Mouse (Mus musculus): ENCODE results near the gene St6galnac6.

The St6galnac6 gene

DNA sequence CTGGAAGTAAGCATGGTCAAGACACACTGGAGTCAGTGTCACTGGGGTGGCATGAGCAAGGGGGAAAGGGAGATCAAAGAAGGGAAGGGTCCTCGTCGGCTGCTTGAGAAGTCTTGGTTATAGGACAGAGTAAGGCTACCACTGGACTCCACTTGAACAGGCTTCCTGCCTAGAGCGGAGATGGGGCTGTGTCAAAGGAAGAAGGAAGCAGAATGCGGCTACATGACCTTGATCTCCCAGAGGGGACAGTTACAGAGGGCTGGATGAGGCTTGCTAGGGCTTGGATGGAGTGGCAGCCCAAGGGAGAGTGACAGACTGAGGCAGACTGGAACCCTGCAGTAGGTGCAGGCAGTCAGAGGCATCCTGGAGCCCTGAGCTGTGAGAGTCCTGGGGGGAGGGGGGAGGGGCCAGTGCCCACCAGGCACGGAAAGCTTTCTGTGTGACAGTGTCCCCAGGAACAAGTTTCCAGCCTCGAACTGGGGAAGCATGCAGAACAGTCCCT is 41.1 kb downstream of the St6galnac6 start:
- DNase-seq (ENCODE audit: low read depth, low spot score), result no peak

DNA sequence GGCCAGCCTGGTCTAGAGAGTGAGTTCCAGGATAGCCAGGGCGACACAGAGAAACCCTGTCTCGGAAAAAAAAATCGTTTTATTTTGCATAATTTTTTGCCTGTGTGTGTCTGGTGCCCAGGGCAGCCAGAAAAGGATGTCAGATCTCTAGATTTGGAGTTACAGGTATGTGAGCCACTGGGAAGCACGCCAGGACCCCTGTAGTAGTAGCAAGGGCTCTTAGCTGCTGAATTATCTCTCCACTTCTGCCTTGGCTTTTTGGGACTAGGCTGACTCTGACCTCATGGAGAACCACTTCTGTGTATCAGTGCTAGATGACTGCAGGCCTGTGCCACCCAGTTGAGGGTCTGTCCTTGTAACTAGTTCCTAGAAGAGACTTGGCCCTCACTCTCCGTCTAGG is 42.3 kb downstream of the St6galnac6 start:
- DNase-seq (ENCODE audit: low read depth, low spot score), result no peak

DNA sequence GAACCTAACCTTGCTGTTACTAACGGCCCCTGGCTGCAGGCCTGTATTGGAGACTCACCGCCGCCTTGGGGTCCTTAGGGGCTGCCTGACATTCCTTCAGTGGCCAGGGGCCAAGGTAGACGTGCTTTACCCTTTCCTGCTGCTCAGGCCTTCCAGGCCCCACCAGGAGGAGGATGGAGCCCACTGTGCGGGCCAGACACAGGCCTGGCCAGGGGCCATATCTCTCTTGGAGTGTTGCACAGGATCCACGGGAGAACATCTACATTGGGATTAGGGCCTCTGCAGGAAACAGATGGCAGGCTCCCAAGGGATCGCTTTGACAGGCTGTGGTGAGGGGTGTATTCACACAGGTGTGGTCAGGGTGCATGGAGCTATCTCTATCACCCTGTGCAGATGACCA is 43.3 kb downstream of the St6galnac6 start:
- DNase-seq (ENCODE audit: low read depth, low spot score), result no peak

DNA sequence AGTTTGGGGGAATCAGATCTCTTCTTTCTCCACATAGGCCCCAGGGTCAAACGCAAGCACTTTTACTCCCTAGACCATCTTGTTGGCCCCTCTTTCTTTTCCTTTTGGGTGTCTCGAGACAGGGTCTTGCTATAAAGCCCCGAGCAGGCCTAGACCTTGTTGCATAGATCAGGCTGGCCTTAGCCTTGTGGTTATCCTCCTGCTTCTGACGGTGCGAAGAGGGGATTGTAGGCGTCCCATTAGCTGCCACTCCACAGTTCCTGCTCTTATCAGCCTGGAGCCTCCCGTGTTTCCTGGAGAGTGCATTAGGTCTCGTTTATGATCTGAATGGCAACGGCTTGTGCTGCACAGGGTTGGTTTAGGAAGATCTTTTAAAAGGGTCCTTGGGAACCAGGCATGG is 44.6 kb downstream of the St6galnac6 start:
- DNase-seq (ENCODE audit: low read depth, low spot score), result no peak

DNA sequence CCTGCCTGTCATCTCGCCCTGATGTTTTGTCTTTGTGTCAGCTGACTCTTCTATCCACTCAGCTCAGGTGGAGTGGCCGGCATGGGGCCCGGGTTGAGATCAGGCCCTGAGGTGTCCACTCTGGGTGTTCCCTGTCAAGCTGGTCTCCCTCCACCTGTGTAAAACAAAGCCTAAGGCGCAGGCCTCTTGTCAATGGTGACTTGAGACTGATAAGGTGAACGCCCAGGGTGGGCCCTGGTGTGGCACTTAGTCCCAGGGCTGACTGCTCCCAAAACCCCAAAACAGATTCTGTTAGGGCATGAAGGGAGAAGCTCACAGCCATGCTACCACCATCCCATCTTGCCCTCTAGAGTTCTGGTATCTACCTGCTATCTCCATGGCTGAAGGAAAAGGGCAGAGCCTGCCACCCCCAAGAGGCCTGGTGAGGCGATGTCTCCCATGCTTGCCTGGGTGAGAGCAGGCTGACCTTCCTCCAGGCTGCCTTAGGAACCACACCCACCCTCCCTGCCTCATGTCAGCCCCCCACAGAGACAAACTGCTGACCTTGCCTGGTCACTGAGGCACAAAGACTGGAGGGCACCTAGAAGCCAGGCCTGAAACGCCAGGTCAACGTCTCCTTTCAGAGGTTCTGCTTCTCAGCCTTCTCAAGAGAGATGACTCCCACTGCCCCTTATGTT is 45.4 kb downstream of the St6galnac6 start:
- DNase-seq (ENCODE audit: low read depth, low spot score), result no peak

DNA sequence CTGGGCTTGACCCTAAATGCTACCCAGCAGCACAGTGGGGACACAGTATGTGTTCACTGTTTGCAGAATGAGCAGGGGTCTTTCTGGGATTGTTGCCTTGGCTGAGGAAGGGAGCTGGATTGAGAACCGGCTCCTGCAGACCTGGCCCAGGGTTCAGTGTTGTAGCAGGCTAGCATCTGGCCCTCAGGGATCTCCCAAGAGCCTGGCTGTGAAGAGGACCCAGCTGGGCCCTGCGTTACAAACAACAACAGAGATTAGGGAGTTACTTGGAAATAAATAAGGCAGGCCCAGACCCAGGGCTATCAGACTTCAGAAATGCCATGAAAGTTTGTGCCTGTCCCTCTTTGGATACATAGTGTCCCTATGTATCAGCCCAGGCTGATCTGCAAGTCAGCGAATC is 46.1 kb downstream of the St6galnac6 start:
- no peak for DNase-seq (ENCODE audit: low read depth, low spot score)

DNA sequence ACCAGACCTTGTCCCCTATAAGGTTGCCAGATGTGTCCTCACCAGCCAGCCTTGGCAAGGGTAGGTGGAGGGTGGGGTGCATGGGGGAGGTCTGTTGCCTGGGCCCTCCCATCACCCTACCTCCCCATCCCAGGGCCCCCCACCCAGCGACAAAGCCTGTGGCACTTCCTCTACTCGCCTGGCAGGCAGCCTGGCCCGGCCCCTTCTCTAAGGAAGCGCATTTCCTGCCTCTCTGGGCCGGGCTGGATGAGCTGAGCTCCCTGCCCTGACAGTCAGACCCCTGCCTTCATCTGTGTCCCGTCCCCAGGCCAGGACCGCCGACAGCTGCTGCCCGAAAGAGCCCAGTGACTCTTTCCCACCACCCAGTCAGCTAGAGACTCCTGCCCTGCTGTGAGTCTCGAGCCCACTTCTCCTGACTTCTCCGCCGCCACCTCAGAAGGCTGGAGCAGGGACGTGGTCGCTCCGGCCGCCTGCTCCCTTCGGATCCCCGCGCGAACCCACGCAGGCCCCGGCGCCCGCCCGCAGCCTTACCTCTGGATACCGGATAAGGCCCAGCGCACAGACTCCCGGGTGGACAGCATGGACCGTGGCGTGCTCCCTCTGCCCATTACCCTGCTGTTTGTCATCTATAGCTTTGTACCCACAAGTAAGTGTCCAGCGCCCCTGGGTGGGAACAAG is 47.0 kb downstream of the St6galnac6 start, which contains the start of gene Eng:
Gene Eng, plus strand, starts transcription at position 217 of the 678 bp plus-strand sequence.
- DNase-seq (ENCODE audit: low read depth, low spot score), result no peak

DNA sequence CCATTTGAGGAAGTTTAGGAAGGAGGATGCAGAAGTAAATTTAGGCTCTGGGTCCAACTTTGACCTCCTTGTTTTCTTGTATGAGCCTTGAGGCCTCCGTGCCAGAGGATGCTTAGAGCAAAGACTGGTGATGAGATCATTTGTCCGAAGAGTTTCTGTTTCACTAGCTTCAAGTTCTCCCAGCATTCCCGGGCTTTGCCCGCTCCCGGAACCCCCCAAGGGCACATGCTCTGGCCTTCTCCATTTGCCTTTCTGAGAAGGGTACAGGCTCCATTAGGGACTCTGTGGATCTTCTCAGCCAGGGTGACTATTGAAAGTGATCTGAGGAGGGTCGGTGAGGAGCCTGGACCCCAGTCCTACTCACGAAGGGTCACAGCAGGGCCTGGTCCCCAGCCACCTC is 47.9 kb downstream of the St6galnac6 start:
- no peak for DNase-seq (ENCODE audit: low read depth, low spot score)

DNA sequence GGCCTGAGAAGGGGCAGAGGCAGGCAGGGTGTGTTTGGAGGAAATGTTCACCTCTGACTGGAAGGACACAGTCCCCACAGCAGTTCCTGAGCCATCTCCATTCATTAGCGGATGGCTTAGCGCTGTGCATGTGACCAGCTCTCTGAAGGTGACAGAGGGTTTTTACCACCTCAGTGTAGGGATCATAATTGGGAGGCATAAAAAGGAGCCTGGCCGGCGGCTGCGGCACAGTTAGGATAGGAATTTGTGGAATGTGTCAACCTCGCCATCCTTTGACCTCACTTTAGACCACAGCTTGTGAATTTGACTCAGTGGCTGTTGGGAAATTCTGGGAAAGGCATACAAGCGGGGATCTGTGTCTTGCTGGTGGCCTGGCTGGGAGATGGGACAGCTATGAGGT is 54.3 kb downstream of the St6galnac6 start:
- no peak for DNase-seq (ENCODE audit: low read depth, low spot score)

DNA sequence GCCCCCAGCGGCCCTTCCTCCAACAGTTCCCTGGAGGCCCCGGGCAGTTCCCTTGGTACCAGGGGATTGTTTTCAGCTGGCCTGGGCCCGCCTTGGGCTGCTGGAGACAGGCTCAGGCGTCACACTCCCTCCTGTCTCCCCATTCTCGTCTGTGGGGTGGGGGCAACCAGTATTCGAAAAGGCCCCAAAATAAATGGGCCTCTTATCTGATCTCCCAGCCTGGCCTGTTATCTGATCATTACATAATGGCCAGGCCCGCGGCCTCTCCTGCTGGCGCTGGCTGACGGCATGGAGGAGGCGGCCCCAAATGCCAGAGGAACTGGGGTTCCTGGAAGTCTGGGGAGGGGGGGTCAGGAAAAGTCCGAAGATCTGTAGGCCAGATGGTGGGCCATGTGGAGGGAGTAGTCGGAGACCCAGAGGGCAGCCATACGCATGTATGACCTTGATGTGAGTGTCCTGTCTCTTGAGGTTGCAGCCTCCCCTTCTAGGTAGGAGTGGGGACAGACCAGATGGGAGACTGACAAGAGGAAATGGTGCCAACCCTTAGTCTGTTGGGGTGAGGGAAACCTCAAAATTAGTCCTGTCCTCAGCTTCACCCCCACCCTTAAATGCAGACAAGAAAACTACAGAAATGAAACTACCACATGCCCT is 55.4 kb downstream of the St6galnac6 start:
- DNase-seq (ENCODE audit: low read depth, low spot score), result no peak

DNA sequence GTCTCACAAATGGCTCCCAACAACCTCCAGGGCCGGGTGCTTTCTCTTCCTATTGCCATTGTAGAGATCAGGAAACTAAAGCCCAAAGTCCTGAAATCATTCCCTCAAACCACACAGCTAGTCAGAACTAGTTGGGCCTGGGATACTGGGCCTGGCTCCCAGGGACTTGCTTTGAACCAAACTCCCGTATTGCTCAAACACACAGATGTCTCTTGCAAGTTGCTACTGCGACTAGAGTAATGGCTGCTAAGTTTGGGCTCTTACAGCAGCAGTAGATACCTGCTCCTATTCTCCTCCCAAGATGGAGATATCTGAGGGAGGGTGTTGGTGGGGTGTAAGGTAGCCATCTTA is 55.9 kb downstream of the St6galnac6 start:
- DNase-seq (ENCODE audit: low read depth, low spot score), result no peak

DNA sequence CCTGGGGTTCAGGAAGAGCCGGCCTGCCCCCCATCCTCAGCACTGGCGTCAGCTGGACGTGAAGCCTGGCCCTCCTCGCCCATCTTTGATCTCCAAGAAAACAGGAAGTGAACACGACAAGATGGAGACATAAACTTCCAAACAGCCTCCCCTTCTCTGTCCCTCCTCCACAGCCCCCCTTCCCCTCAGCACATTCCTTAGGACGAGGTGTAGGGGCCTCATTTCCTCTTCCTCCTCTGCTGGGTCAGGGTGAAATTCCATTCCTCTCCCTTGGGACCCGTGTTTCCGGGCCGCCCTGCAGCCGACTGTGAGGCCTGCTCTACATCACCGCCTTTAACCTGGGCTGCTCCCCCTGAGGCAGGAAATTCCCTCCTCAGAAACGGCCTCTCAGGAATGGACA is 56.3 kb downstream of the St6galnac6 start:
- no peak for DNase-seq (ENCODE audit: low read depth, low spot score)

DNA sequence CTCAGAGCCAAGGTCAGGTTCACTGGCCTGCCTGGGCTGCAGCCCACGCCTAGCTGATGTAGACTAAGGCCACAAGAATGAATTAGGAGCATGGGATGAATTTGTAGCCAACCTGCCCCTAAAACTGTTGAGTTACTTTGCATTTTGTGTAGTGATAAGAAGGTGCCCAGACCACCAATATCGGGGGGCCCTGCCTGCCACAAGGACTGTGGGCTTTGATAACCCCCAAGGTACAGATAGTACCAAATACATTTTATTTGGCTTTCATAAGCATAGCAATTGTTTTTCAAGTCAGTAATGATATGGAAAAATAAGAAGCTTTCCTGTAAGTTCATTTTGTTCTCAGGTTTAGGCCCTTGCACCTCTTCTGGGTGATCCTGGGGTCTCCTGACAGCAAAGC is 59.4 kb downstream of the St6galnac6 start:
- DNase-seq (ENCODE audit: low read depth, low spot score), result no peak

DNA sequence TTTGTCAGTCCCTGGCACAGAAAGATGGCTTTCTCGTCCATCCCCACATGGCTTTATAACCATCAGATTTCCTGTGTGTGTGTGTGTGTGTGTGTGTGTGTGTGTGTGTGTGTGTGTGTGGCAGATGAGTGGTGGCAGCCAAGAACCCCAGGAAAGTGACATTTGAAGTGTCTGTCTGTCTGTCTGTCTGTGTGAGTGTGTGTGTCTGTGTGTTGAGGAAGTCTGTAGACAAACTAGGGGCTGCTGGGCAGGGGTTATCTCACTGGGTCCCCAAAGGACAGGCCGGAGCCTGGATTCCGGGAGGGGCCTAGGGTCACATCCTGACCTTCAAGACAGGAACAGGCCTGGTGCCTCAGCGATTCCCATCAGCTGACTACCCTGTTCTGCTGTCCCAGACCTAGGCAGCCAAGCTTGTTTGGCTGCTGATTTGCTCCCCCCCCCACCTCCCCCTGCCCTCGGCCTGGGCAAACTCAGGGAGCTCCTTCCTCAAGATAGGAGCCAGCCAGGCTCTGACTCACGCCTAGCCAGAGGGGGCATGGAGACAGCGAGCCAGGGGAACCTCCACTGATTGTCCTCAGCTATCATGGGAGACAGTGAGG is 62.1 kb downstream of the St6galnac6 start:
- DNase-seq (ENCODE audit: low read depth, low spot score), result no peak

DNA sequence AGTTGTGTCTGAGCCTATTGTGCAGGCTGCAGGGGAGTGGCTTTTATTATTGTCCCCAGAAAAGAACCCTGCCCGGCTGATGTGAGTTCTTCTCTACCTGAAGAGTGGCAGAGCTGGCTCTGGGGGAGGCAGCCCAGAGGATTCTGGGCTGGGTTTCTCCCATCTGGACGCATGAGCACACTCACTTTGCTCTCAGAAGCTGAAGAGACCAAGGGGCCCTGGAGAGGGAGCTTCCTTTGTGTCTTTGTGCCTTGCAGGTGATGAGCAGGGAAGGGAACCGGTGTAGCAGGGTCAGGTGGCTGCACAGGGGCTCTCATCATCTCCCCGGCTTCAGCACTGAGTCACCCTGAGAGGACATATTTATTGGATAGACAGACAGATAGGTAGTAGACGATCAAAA is 62.8 kb downstream of the St6galnac6 start:
- DNase-seq (ENCODE audit: low read depth, low spot score), result no peak

DNA sequence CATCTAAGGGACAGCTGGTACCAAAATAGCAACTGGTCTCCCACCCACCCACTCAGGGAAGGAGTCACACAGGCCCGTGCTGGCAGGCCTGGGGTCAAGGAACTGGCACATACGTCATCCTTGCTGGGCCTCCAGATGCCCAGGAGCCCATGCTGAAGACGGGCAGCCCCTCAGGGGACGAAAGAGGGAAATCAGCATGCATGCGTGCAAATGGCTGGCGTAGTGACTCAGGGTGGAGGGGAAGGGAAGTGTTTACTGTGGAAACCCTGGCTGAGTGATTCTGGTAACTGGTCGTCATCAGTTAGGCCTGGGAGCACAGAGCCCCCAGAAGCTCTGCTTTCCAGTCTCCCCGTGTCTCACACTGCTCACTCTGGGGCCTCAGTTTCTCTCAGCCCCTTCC is 65.8 kb downstream of the St6galnac6 start:
- DNase-seq (ENCODE audit: low read depth, low spot score), result no peak

DNA sequence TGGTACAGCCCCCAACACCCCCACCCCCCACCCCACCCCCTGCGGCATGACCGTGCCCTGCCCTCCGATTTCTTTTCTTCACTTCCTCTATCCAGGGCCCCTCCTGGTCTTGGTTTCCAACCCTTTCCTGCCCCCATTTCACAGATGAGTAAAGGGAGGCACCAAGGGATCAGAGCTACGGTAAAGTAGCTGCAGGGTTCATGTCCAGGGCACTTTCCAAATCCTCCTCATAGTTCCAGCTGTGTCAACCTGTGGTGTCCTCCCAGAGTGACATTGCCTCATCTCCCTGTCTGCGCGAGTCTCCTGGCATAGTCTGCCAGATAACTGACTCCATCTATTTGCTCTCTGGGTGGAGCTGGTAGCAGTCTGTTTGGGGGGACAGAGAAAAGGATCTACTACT is 66.3 kb downstream of the St6galnac6 start:
- no peak for DNase-seq (ENCODE audit: low read depth, low spot score)

DNA sequence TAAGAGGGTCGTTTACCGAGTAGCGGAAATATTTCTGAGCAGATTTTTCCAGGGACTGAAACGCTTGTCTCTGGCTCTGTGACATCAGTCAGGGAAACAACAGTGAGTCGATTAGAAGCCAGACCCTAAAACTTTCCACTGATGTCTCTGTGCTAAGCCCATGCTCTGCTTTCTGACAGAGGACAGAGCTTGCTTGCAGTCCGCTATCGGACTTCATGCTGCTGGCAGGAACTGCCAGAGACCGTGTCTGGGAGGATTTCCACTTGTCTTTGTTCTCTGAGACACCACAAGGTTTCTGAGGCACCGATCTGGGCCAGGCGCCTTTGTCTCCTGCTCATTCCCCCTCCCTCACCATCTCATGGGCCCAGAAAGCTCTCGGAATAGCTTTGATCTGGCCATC is 68.3 kb downstream of the St6galnac6 start:
- DNase-seq (ENCODE audit: low read depth, low spot score), result no peak

DNA sequence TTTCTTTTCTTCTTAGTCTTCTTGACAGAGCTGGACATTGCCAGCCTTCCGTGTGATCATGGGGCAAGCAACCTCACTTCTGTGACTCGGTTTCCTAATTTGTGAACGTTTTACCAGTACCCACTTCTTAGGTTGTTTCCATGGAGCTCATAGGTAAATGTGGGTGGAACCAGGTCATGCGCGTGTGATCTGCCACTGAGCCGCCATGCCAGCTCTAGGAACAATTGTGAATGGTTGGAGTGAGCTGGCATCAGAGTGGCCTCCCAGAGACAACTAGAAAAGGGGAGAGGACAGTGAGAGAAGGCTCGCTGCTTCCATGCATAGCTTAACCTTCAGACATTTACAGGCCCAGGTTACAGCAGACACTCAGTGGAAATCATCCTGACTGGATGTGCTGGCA is 68.7 kb downstream of the St6galnac6 start:
- no peak for DNase-seq (ENCODE audit: low read depth, low spot score)

DNA sequence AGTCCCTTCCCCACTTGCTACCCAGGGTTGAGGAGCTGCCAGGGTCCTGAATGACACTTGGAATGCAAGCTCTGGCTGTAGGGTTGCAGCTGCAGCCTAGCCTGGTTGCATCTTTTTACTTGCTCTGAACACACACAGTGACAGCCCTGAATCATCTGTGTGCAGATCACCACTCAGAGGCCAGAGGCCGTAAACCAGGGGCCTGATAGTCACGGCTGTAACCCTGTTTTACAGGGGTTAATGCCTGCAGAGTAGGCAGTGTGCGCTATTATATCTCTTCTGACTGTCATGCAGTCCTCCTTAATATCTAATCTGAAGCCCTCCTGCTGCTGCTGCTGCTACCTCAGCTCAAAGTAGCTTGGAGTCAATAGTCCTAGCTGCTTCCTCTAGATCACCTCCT is 70.4 kb downstream of the St6galnac6 start:
- DNase-seq (ENCODE audit: low read depth, low spot score), result no peak
